Mouse (Mus musculus) cortical plate, adult 2 months (tissue): ENCODE measurements around the gene Il6st. TPM values are rescaled to one million over a fixed set of nuclear protein-coding genes. Genes with fewer than 3 reads are reported as not detected.

Experiments
- H3K27ac ChIP-seq: fragments of 200-500 bp; 2 replicates; pipeline ENCODE4 v1.5.1; 2012; ENCODE audit warnings: low read length, control low read depth, inconsistent platforms; ENCODE audit not compliant: insufficient read depth
- H3K4me1 ChIP-seq: fragments of 200-500 bp; 2 replicates; pipeline ENCODE4 v1.6.1; 2011; ENCODE audit warnings: low read length; ENCODE audit not compliant: control insufficient read depth, insufficient read depth
- H3K4me3 ChIP-seq: fragments of 200-500 bp; 2 replicates; pipeline ENCODE4 v1.5.1; 2011; ENCODE audit warnings: mild to moderate bottlenecking, low read length, control low read depth; ENCODE audit not compliant: insufficient read depth
- CTCF ChIP-seq: fragments of 200-500 bp; IDR thresholded peaks from 2 replicates; pipeline ENCODE4 v1.5.1; 2011; ENCODE audit warnings: mild to moderate bottlenecking, control low read depth, low read length; ENCODE audit not compliant: insufficient read depth; ENCODE audit errors: extremely low read depth
- POLR2A ChIP-seq: fragments of 200-500 bp; IDR thresholded peaks from 2 replicates; pipeline ENCODE4 v1.6.1; 2011; ENCODE audit warnings: mild to moderate bottlenecking, low read length, control low read depth; ENCODE audit not compliant: insufficient read depth; ENCODE audit errors: extremely low read depth
- polyA plus RNA-seq: library from polyadenylated mRNA; depleted of rRNA; stranded (reverse); fragments of >200 nt; gene quantifications from 2 replicates; pipeline ENCODE4 v1.2.3, GENCODE M21; 2012; rRNA removed

Il6st gene
- polyA plus RNA-seq, 1 experiment: 26.8 TPM

DNA sequence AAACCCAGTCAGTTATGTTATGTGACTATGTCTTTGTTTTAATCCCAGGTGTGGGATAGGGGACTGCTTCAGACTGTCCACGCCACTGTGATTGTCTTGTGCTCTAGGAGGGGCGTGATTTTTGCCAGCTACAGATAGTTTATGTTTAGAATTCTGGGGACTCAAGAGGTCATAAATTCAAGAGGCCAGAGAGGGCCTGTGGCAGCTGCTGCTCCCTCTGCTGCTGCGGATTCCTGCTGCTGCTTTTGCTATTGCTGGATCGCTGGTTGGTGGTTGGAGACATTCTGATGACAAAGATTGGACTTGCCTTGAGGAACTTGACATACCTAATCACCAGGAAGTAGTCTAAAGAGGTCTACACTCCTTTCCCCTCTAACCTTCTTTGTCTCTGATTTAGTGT lies 72.7 kb downstream of the Il6st start:
- Histone ChIP-seq H3K4me1 (no peaks in the 10 kb centered on the region), H3K27ac (no peak overlapping the region), H3K4me3 (no peak overlapping the region)
- no peak for TF ChIP-seq CTCF
- no peak for TF ChIP-seq POLR2A

DNA sequence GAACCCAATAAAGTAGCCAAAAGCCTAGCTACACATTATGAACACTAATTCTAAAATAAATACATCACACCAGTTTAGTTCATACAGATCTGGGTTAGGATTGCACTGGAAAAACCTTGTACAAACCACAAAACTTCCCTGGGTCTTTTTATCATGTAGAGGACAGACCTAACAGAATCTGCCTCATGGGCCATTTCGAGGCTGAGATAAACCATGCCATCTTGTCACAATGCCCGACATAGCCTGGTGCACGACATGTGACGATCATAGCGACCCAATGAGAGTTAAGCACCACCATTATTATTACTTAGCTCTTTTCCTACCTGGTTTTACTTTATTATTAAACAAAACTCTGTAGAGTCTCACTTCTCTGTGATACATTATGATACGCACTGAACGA lies 73.2 kb downstream of the Il6st start:
- Histone ChIP-seq H3K4me3 (no peak overlapping the region), H3K27ac (no peak overlapping the region), H3K4me1 (no peaks in the 10 kb centered on the region)
- no peak for TF ChIP-seq POLR2A
- TF ChIP-seq CTCF: no peak

GRCm38 (mm10) chr13:112540616-112541015 lies 76.7 kb downstream of the Il6st start:
- H3K4me3 ChIP-seq: no peak overlapping the region
- TF ChIP-seq CTCF (no peak), POLR2A (no peak)
- no peaks in the 10 kb centered on the region for H3K4me1 ChIP-seq
- H3K27ac ChIP-seq: no peak overlapping the region

DNA sequence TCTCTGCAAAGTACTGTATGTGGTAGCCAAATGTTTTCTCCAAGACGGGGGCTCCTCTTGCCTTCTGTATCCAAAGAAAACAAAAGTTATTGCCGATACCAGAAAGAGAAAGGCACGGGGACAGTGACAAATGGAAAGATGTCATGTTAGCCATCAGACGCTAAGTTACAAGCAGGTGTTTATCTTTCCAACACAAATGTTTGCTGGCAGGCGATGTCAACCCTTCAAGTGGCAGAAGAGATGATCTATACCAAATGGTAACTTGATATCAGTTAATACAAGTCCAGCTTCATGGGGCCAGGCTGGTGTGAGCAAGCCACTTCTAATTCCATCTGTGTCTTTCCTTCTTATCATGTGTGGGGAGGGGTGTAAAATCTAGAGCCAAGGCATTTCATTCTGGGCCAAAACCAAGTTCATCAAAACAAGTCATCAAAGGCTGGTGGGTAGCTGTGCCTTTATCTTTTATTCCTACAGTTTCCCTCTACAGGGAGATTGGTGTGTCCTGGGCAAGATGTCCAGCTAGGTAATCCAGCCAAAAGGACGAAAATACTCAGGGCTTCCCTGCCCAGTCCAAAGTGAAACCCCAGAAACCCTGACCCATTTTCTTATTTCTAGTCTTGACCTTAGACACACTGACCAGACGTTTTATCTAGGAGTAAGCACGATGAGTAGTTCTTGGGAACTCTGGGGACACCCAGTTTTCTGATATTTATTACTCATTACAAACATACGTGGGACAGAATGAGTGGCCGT lies 77.5 kb downstream of the Il6st start:
- no peak overlapping the region for H3K4me3 ChIP-seq
- TF ChIP-seq POLR2A (no peak), CTCF (no peak)
- H3K4me1 ChIP-seq: no peaks in the 10 kb centered on the region
- no peak overlapping the region for H3K27ac ChIP-seq

- Histone ChIP-seq H3K27ac (no peak overlapping the region), H3K4me1 (no peaks in the 10 kb centered on the region), H3K4me3 (no peak overlapping the region)
- no peak for TF ChIP-seq POLR2A
- TF ChIP-seq CTCF: no peak
Measured at GRCm38 (mm10) chr13:112551641-112552548, 88.0 kb downstream of the Il6st start.

GRCm38 (mm10) chr13:112553304-112553703 lies 89.4 kb downstream of the Il6st start:
- TF ChIP-seq CTCF: no peak
- no peak for TF ChIP-seq POLR2A
- Histone ChIP-seq H3K4me3 (no peak overlapping the region), H3K27ac (no peak overlapping the region), H3K4me1 (no peaks in the 10 kb centered on the region)

DNA sequence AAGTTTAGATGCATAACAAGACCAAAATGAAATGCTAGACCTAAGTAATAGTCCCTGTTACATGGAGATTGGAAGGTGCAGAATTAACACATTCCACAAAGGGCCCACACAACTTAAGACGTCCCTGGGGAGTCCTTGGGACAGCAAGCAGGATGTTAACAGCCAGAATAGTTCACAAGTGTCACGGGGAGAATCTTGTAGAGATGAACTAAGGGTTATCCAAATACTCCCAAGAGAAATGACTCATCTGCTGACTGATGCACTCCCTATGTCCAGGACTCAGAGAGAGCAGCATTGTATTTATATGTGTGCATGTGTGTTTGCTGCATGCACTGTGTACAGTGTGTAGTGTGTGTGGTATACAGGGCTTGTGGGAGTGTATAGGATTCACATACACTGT lies 92.6 kb downstream of the Il6st start:
- Histone ChIP-seq H3K27ac (no peak overlapping the region), H3K4me1 (peaks cover 2% of the 10 kb centered on the region), H3K4me3 (no peak overlapping the region)
- no peak for TF ChIP-seq CTCF
- TF ChIP-seq POLR2A: no peak

Other genes with a start within 250 kb of the Il6st start
- gene Ankrd55, start 175.6 kb upstream of the Il6st start, polyA plus RNA-seq: 2.6 and 3.2 TPM in 2 replicates
- gene Il31ra, start 130.3 kb downstream of the Il6st start, polyA plus RNA-seq: 0.13 and 0.17 TPM in 2 replicates
- 2.3 and 2.5 TPM in 2 replicates for gene Ddx4, start 188.4 kb downstream of the Il6st start, polyA plus RNA-seq
- 22.4 and 22.8 TPM in 2 replicates for gene Slc38a9, start 196.7 kb downstream of the Il6st start, polyA plus RNA-seq